Mouse (Mus musculus) megakaryocyte-erythroid progenitor cell, adult 5-6 weeks (primary cell): ENCODE measurements around the gene Olfr218. TPM values are rescaled to one million over a fixed set of nuclear protein-coding genes. Genes with fewer than 3 reads are reported as not detected.

Experiments
- ATAC-seq: replicated peaks from 2 replicates; pipeline ENCODE4 v1.8.0; 2016; ENCODE audit warnings: mild to moderate bottlenecking, inconsistent platforms; ENCODE audit not compliant: severe bottlenecking, poor library complexity, low FRiP score, low TSS enrichment
- total RNA-seq, 2 experiments: library from RNA; stranded (forward) in 1 of 2; stranded (reverse) in 1 of 2; fragments of 200-1000, 215-1000 nt in 1 of 2; fragments of >200 nt in 1 of 2; fragmentation: Nextera tagmentation in 1 of 2; gene quantifications; 2 replicates each; pipeline ENCODE4 v1.2.3; 2014 to 2017

Gene Olfr218
- total RNA-seq (2014; fragmentation: Nextera tagmentation) (not detected in 2 replicates), total RNA-seq (2017) (not detected in 2 replicates)

GRCm38 (mm10) chr1:173197508-173197907, at the start of gene Olfr218:
Gene Olfr218 (plus strand): TSS chr1:173197808.
- no peak for ATAC-seq

- no peak for ATAC-seq
Observed at GRCm38 (mm10) chr1:173174154-173174842, 23.3 kb upstream of the Olfr218 start.

- no peak for ATAC-seq
Observed at GRCm38 (mm10) chr1:173190540-173190939, 7.1 kb upstream of the Olfr218 start, which contains the start of gene Olfr1406. Gene Olfr1406 (minus strand): TSS chr1:173190640.

- peak; percentile 82 for ATAC-seq
Observed at GRCm38 (mm10) chr1:173192059-173192458, 5.5 kb upstream of the Olfr218 start.

GRCm38 (mm10) chr1:173196359-173196758, 1.2 kb upstream of the Olfr218 start:
- ATAC-seq, result peak; percentile 71; the same call in 1 of the 2 replicates

- no peak for ATAC-seq
Observed at GRCm38 (mm10) chr1:173212092-173212491, 14.5 kb downstream of the Olfr218 start, which contains the start of gene Olfr1404. Gene Olfr1404 (plus strand): TSS chr1:173212392.

GRCm38 (mm10) chr1:173216481-173216880, 18.9 kb downstream of the Olfr218 start:
- ATAC-seq, result peak; percentile 70

GRCm38 (mm10) chr1:173227081-173227480, 29.5 kb downstream of the Olfr218 start, which contains the start of gene Fcer1a:
Gene Fcer1a (minus strand): TSS chr1:173227214.
- ATAC-seq, result 0 out of 2 replicates have a peak, but pooled peaks have one; percentile 30

GRCm38 (mm10) chr1:173237004-173237403, 39.4 kb downstream of the Olfr218 start:
- ATAC-seq, result 0 out of 2 replicates have a peak, but pooled peaks have one; percentile 34

- no peak for ATAC-seq
Observed at GRCm38 (mm10) chr1:173249888-173250287, 52.3 kb downstream of the Olfr218 start.

Other genes with a start within 250 kb of the Olfr218 start
- gene Olfr16, start 247.4 kb upstream of the Olfr218 start, total RNA-seq (2014; fragmentation: Nextera tagmentation), result not detected in 2 replicates
- not detected in 2 replicates for gene Olfr16, start 247.4 kb upstream of the Olfr218 start, total RNA-seq (2017)
- gene Olfr1408, start 60.4 kb upstream of the Olfr218 start, total RNA-seq (2014; fragmentation: Nextera tagmentation), result not detected in 2 replicates
- gene Olfr1408, start 60.4 kb upstream of the Olfr218 start, total RNA-seq (2017), result not detected in 2 replicates
- gene Olfr1406, start 7.2 kb upstream of the Olfr218 start, total RNA-seq (2014; fragmentation: Nextera tagmentation), result not detected in 2 replicates
- not detected in 2 replicates for gene Olfr1406, start 7.2 kb upstream of the Olfr218 start, total RNA-seq (2017)
- gene Olfr1404, start 14.6 kb downstream of the Olfr218 start, total RNA-seq (2014; fragmentation: Nextera tagmentation), result not detected in 2 replicates
- not detected in 2 replicates for gene Olfr1404, start 14.6 kb downstream of the Olfr218 start, total RNA-seq (2017)
- not detected in 2 replicates for gene Fcer1a, start 29.4 kb downstream of the Olfr218 start, total RNA-seq (2014; fragmentation: Nextera tagmentation)
- 2.8 TPM in 1 of 2 replicates, not detected in the other for gene Fcer1a, start 29.4 kb downstream of the Olfr218 start, total RNA-seq (2017)
- gene Olfr418, start 68.2 kb downstream of the Olfr218 start, total RNA-seq (2014; fragmentation: Nextera tagmentation), result not detected in 2 replicates
- not detected in 2 replicates for gene Olfr418, start 68.2 kb downstream of the Olfr218 start, total RNA-seq (2017)
- gene Mptx2, start 80.0 kb downstream of the Olfr218 start, total RNA-seq (2014; fragmentation: Nextera tagmentation), result not detected in 2 replicates
- not detected in 2 replicates for gene Mptx2, start 80.0 kb downstream of the Olfr218 start, total RNA-seq (2017)
- 0.70 and 1.1 TPM in 2 replicates for gene Ackr1, start 135.9 kb downstream of the Olfr218 start, total RNA-seq (2014; fragmentation: Nextera tagmentation)
- not detected in 2 replicates for gene Ackr1, start 135.9 kb downstream of the Olfr218 start, total RNA-seq (2017)
- 18.1 and 20.7 TPM in 2 replicates for gene Aim2, start 153.1 kb downstream of the Olfr218 start, total RNA-seq (2014; fragmentation: Nextera tagmentation)
- 17.9 and 23.6 TPM in 2 replicates for gene Aim2, start 153.1 kb downstream of the Olfr218 start, total RNA-seq (2017)
- not detected in 2 replicates for gene Cadm3, start 169.9 kb downstream of the Olfr218 start, total RNA-seq (2014; fragmentation: Nextera tagmentation)
- not detected in 2 replicates for gene Cadm3, start 169.9 kb downstream of the Olfr218 start, total RNA-seq (2017)